Mouse (Mus musculus): ENCODE data around the gene Asb9.

DNA sequence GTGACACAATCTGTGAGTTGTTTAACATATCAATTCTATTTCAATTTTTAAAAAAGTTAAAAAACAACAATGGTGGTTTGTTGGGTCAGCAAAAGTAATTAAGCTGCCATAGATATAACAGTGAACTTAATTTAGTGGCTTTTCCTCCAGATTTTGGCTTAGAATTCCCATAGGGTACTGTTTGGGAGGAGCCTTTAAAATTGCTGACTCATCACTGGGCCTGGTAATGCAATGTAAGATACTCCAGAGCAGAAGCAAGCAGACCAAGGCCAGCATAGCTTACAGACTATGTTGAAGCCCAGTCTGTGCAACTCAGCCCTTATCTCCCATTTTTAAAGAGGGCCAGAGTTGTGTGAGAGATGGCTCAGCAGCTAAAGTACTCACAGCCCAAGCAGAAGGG lies 16.0 kb downstream of the Asb9 start:
- TF ChIP-seq POLR2A (IDR thresholded peaks at IDR 0.05; ENCODE audit: extremely low read depth, insufficient read depth, low read length): no peak
- no peak for TF ChIP-seq CTCF (IDR thresholded peaks at IDR 0.05; ENCODE audit: extremely low read depth, insufficient read depth, low read length)
